Comparison of ENCODE assay signal across 12 mouse cellular contexts in the genomic region with DNA sequence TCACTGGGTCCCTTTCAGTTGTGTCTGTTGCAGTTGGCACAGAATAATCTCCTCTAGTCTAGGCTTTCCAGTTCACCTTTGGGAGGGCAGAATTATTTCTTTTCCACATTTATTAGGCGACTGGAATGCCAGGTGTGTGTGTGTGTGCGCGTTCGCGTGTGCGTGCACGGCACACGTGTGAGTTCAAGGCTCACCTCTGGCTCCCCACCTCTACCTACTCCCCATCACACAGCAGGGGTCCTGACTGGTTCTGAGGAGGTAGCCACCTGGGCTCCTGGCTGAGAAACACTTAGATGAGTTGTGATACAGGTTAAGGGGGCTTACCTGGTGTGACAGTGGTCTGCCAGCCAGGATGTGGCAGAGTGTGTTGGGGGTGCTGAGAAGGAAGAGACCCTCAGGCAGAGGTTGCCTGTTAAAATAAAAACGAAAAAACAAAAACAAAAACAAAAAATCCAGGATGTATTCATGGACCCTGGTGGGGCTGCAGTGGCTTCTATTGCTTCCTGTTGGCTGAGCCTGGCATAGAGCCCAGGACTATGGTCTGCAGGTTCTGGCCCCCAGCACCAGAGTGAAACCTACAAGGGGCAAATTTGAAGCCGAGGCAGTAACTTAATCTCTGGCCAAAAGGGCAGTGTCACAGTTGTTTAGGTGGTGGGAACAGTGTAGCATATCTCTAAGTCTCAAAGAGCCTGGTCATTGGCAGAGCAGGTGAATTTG. TPM values are rescaled to one million over a fixed set of nuclear protein-coding genes. Genes with fewer than 3 reads are reported as not detected.
DNase-seq lines count a peak whose midpoint lies in the region; ATAC-seq lines count a peak whose summit lies in the region.
"Had no signal": no experiment of that assay in that cellular context is flagged by ENCODE, and none has a peak within 500 bp of the region (broad histone marks: within the 10 kb centered on the region; RNA-seq: fewer than 3 reads in every experiment).

No protein-coding gene starts in this region.

- H3K4me1 ChIP-seq in lung, embryonic 15.5 days: peaks cover 6% of the 10 kb centered on the region; the same call in 1 of the 2 replicates
- H3K4me1 ChIP-seq in hindbrain, embryonic 15.5 days (replicated peaks): peaks cover 20% of the 10 kb centered on the region
- peaks cover 16% of the 10 kb centered on the region for H3K4me1 ChIP-seq in neural tube, embryonic 13.5 days (replicated peaks)
- H3K4me1 ChIP-seq: liver, embryonic 12.5 days had no signal

- H3K9me3 ChIP-seq in lung, embryonic 15.5 days: no peaks in the 10 kb centered on the region
- H3K9me3 ChIP-seq in hindbrain, embryonic 15.5 days: no peaks in the 10 kb centered on the region
- no peaks in the 10 kb centered on the region for H3K9me3 ChIP-seq in neural tube, embryonic 13.5 days
- H3K9me3 ChIP-seq: liver, embryonic 12.5 days had no signal

- WGBS in lung, embryonic 15.5 days: 79% methylated on average over 10 of the region's 10 CpGs
- 83% methylated on average over 10 of the region's 10 CpGs for WGBS in hindbrain, embryonic 15.5 days
- WGBS in neural tube, embryonic 13.5 days: 89% methylated on average over 10 of the region's 10 CpGs

- H3K9ac ChIP-seq in lung, embryonic 15.5 days: no peak overlapping the region
- H3K9ac ChIP-seq in hindbrain, embryonic 15.5 days: no peak overlapping the region
- peak overlapping the region; percentile 72; the same call in 1 of the 2 replicates for H3K9ac ChIP-seq in neural tube, embryonic 13.5 days
- H3K9ac ChIP-seq: liver, embryonic 12.5 days had no signal

- H3K4me3 ChIP-seq in lung, embryonic 15.5 days: no peak overlapping the region
- peak overlapping the region; percentile 76 for H3K4me3 ChIP-seq in hindbrain, embryonic 15.5 days
- H3K4me3 ChIP-seq in neural tube, embryonic 13.5 days: peak overlapping the region; percentile 60

- peaks cover 24% of the 10 kb centered on the region for H3K27me3 ChIP-seq in lung, embryonic 15.5 days
- H3K27me3 ChIP-seq in hindbrain, embryonic 15.5 days: peaks cover 4% of the 10 kb centered on the region; the same call in 1 of the 2 replicates
- H3K27me3 ChIP-seq in neural tube, embryonic 13.5 days: peaks cover 48% of the 10 kb centered on the region

- ATAC-seq in lung, embryonic 15.5 days (ENCODE audit: borderline replicate concordance, extremely low read depth, low FRiP score, low TSS enrichment): no peak
- peak; percentile 9; the same call in 1 of the 2 replicates for ATAC-seq in hindbrain, embryonic 15.5 days (ENCODE audit: low FRiP score, low read depth)
- no peak for ATAC-seq in neural tube, embryonic 13.5 days (ENCODE audit: low read depth)
- no peak for ATAC-seq in monocyte, adult 5-6 weeks (replicated peaks; ENCODE audit: insufficient number of reproducible peaks, low FRiP score, low TSS enrichment, poor library complexity, severe bottlenecking)
- ATAC-seq: liver, embryonic 12.5 days had no signal

- peak; percentile 59 for DNase-seq in cerebellum, adult 11 months
- DNase-seq in cerebellum, postnatal 4 days (ENCODE audit: low spot score in 2 of 2): no peak
- DNase-seq in lung, postnatal 25 days (ENCODE audit: low spot score): no peak
- DNase-seq in embryo, embryonic 10 days (ENCODE audit: low spot score): no peak
- DNase-seq: thymus, adult 2 months had no signal

- peak overlapping the region; percentile 73 for H3K4me2 ChIP-seq in lung, embryonic 15.5 days
- peak overlapping the region; percentile 96 for H3K4me2 ChIP-seq in hindbrain, embryonic 15.5 days
- peak overlapping the region; percentile 90 for H3K4me2 ChIP-seq in neural tube, embryonic 13.5 days

- H3K27ac ChIP-seq in lung, embryonic 15.5 days: no peak overlapping the region
- no peak overlapping the region for H3K27ac ChIP-seq in hindbrain, embryonic 15.5 days (replicated peaks)
- no peak overlapping the region for H3K27ac ChIP-seq in neural tube, embryonic 13.5 days (replicated peaks)
- H3K27ac ChIP-seq: liver, embryonic 12.5 days had no signal

- H3K36me3 ChIP-seq in lung, embryonic 15.5 days: no peaks in the 10 kb centered on the region
- peaks cover 10% of the 10 kb centered on the region; the same call in 1 of the 2 replicates for H3K36me3 ChIP-seq in hindbrain, embryonic 15.5 days
- H3K36me3 ChIP-seq in neural tube, embryonic 13.5 days: peaks cover 21% of the 10 kb centered on the region; the same call in 1 of the 2 replicates

RNA-seq across cellular contexts. Expression of a gene that starts 23.3 kb away (rescaled TPM):
- 2.5 and 2.8 TPM in 2 replicates for polyA plus RNA-seq in lung, embryonic 15.5 days (2015; fragmentation: Nextera tagmentation; extraction: Ambion mirVana)
- 9.6 and 11.2 TPM in 2 replicates for polyA plus RNA-seq in hindbrain, embryonic 15.5 days (2015; fragmentation: Nextera tagmentation; extraction: Ambion mirVana)
- 6.5 and 8.0 TPM in 2 replicates for polyA plus RNA-seq in neural tube, embryonic 13.5 days (2015; fragmentation: Nextera tagmentation; extraction: Ambion mirVana)
- total RNA-seq in monocyte, adult 5-6 weeks (2017): not detected in 3 replicates

RNA-seq across cellular contexts. Expression of a gene that starts 45.4 kb away (rescaled TPM):
- polyA plus RNA-seq in lung, embryonic 15.5 days (2015; fragmentation: Nextera tagmentation; extraction: Ambion mirVana): 0.10 and 0.20 TPM in 2 replicates
- 1.4 and 1.5 TPM in 2 replicates for polyA plus RNA-seq in hindbrain, embryonic 15.5 days (2015; fragmentation: Nextera tagmentation; extraction: Ambion mirVana)
- polyA plus RNA-seq in neural tube, embryonic 13.5 days (2015; fragmentation: Nextera tagmentation; extraction: Ambion mirVana): 0.48 and 1.5 TPM in 2 replicates
- 0.85 TPM in 1 of 3 replicates, not detected in the others for total RNA-seq in monocyte, adult 5-6 weeks (2017)
- total RNA-seq: hematopoietic stem cell, adult 5-6 weeks had no signal
- polyA plus RNA-seq: embryonic facial prominence, embryonic 11.5 days; liver, embryonic 12.5 days had no signal

RNA-seq across cellular contexts. Expression of a gene that starts 45.5 kb away (rescaled TPM):
- 21.5 and 22.7 TPM in 2 replicates for polyA plus RNA-seq in lung, embryonic 15.5 days (2015; fragmentation: Nextera tagmentation; extraction: Ambion mirVana)
- 33.4 and 35.4 TPM in 2 replicates for polyA plus RNA-seq in hindbrain, embryonic 15.5 days (2015; fragmentation: Nextera tagmentation; extraction: Ambion mirVana)
- 18.4 and 19.1 TPM in 2 replicates for polyA plus RNA-seq in neural tube, embryonic 13.5 days (2015; fragmentation: Nextera tagmentation; extraction: Ambion mirVana)
- total RNA-seq in monocyte, adult 5-6 weeks (2017): 11.2 to 12.6 TPM (median 11.7 TPM) in 3 replicates
